Mouse (Mus musculus) CD8-positive naive resting alpha-beta T cell, adult 2 months (primary cell): ENCODE data around the gene Tspan10.

Experiments used
- DNase-seq, 2 experiments: peaks; one replicate each; pipeline ENCODE4 v3.0.0; 2022; ENCODE audit warnings: low read depth in 2 of 2, low spot score in 2 of 2

Tspan10 gene

DNA sequence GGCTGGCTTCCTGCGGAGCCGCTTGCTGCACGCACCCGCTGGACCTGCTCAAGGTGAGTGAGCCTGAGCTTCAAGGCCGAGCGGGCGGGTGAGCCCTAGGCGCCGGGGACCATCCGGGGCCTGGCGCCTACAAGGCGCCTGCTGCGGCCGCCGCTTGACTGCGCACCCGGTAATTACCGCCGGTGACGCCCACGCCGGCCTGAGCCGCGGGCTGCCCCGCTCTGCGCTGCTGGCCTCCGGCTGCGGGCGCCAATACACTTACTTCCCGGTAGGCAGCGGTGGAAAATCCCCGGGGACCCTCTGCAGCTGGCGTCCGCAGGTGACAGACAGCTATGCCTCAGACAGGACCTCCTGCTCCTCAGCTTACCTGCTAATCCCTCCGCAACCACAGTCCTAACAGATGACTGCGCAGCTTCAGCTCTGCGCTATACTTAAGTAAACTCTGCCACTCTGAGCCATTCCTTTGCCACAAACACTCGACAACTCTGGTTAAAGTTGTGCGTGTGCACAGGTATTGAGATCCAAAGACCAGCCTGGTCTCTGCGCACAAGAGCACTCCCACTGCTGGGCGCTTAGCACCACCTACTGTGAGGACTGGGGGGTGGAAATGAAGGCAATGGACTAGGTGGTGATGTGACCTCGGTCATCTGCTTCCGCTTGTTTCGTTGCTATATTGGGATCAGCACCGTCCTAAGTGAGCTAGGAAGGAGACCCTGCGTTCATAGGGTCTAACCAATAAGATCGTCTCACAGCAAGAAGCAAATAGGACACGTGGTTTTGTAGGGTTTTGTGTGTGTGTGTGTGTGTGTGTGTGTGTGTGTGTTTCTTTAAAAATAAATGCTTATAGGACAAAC is 49.8 kb downstream of the Tspan10 start:
- DNase-seq, result peak in 1 of 2 experiments; percentile 33

DNA sequence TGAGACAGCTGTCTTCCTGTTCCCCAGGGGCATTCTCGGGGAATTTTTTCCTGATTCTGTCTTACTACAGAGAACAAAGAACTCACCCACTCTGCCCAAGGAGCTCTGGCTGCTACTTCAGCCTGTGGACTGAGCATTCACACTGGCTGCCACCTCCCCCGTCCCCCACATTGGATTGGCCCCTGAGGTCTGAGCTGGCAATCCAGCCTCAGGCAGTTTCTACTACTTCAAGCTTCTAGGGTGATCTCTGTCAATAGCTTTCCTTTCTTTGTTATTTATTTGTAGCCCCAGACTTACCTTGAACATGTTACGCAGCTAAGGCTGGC is 50.4 kb downstream of the Tspan10 start:
- no peak for DNase-seq

DNA sequence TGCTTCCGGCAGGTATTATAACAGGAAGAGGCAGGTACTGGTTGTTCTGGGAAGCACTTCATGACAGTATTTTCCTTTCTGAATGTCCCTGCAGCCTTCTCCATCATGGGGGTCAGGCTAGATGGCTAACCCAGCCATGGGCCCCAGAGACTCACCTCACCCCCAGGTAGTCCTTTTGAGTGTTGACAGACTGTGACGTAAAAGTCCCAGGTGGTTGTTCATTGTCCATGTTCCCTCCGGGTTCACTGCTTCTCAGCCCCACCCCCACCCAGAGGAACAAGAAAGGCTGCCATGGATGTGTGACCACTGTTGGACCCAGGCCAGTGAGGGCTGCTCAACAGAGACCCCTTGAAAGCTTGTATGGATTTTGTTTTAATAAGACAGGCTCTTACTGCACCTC is 50.9 kb downstream of the Tspan10 start:
- no peak for DNase-seq

DNA sequence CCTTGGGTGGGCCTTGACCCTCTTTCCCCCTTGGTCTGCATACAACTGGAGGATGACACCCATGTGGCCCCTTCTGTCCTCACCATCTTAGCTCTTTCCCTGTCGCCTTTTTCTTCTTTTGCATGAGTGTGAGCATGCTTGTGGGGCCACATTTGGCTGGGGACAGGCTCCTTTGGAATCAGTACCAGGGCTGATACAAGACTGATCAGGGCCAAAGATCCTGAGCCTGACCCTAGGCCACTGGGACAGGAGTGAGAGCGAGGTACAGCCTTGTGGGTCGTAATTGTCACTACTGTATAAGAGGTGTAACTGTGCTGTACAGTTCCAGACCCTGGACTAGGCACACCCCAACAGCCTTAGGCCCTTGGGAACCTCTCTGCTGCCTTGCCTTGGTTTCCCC is 51.5 kb downstream of the Tspan10 start:
- no peak for DNase-seq
